Mouse (Mus musculus): Measurements from ENCODE around the gene E130308A19Rik. TPM values are rescaled to one million over a fixed set of nuclear protein-coding genes. Genes with fewer than 3 reads are reported as not detected.

Gene E130308A19Rik
- polyA plus RNA-seq, 1 experiment from 2014 or later, result 25.1 TPM

DNA sequence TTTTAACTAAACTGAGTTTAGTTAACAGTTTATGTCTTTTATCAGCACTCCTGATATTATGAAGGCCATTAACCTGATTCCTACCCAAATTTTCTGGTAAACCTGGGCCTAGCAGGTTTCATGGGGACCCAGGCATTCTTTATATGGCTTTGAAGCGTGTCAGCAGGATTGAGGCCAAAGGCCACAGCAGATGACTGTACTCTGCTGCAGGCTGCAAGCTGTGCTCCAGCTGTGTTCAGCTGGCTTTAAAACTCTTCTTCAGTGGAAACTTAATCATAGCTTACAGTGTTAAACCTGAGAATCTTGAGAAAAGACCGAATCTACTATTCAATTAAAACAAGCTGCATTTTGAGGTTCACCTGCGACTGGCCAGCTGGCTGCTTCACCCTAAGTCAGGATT, 71.9 kb downstream of the E130308A19Rik start:
- 38% methylated on average over 3 of the region's 3 CpGs for WGBS
- Histone ChIP-seq H3K9me3 (no peaks in the 10 kb centered on the region), H3K36me3 (no peaks in the 10 kb centered on the region), H3K27me3 (no peaks in the 10 kb centered on the region), H3K27ac (no peak overlapping the region), H3K4me1 (0 out of 2 replicates have a peak, but pooled peaks cover 4% of the 10 kb centered on the region), H3K9ac (no peak overlapping the region), H3K4me2 (replicated peaks) (no peak overlapping the region), H3K4me3 (no peak overlapping the region)
- ATAC-seq (ENCODE audit: low FRiP score, low read depth), result no peak

DNA sequence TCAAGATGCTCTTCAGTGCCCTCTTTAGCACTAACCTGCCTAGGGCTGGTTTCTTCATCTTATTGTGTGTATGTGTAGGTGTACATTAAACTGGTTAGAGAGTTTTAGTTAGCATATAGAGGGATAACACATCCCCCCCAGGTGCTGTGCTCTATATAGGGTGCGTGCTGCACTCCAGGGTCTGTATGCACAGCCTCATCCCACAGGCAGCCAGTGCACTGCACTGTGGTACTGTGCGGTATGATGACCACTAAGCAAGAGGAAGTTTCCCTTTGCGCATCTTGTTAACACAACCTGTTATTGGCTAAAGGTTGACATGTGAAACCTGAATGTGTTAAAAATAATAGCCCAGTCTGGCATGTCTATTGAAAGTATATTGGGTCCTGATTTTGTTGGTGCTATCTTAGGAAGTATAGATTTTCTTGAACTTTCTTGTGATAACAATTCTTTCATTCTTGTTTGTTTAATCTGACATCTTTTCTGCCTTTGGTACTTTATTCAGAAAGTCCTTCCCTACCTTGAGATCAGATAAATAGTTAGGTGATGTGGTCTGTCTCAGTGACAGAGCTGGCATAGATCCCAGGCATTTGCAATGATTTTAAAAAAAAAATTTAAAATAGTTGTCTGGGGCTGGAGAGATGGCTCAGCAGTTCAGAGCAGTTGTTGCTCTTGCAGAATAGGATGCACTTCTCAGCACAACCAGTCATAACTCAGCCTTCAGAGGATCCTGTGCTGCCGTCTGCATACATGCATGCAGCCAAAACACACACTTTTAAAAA, 73.2 kb downstream of the E130308A19Rik start:
- Histone ChIP-seq H3K4me2 (replicated peaks) (no peak overlapping the region), H3K4me3 (no peak overlapping the region), H3K9ac (no peak overlapping the region), H3K27me3 (no peaks in the 10 kb centered on the region), H3K9me3 (no peaks in the 10 kb centered on the region), H3K27ac (no peak overlapping the region), H3K4me1 (0 out of 2 replicates have a peak, but pooled peaks cover 4% of the 10 kb centered on the region), H3K36me3 (no peaks in the 10 kb centered on the region)
- WGBS, result 82% methylated on average over 4 of the region's 4 CpGs
- ATAC-seq (ENCODE audit: low FRiP score, low read depth), result no peak

GRCm38 (mm10) chr4:59709321-59709720, 83.3 kb downstream of the E130308A19Rik start:
- H3K4me2 ChIP-seq (replicated peaks), result no peak overlapping the region
- H3K27ac ChIP-seq, result no peak overlapping the region
- H3K27me3 ChIP-seq, result no peaks in the 10 kb centered on the region
- H3K36me3 ChIP-seq, result no peaks in the 10 kb centered on the region
- H3K4me1 ChIP-seq, result peaks cover 23% of the 10 kb centered on the region
- no peak for ATAC-seq (ENCODE audit: low FRiP score, low read depth)
- H3K9ac ChIP-seq, result no peak overlapping the region
- no peaks in the 10 kb centered on the region for H3K9me3 ChIP-seq
- H3K4me3 ChIP-seq, result no peak overlapping the region
- 72% methylated on average over 5 of the region's 5 CpGs for WGBS

- Histone ChIP-seq H3K27me3 (peaks cover 7% of the 10 kb centered on the region; the same call in 1 of the 2 replicates), H3K27ac (no peak overlapping the region), H3K4me2 (replicated peaks) (no peak overlapping the region), H3K4me1 (peaks cover 25% of the 10 kb centered on the region), H3K36me3 (no peaks in the 10 kb centered on the region), H3K9me3 (no peaks in the 10 kb centered on the region), H3K9ac (no peak overlapping the region), H3K4me3 (no peak overlapping the region)
- no peak for ATAC-seq (ENCODE audit: low FRiP score, low read depth)
- 64% methylated on average over 8 of the region's 8 CpGs for WGBS
Observed at GRCm38 (mm10) chr4:59710736-59711389, 84.9 kb downstream of the E130308A19Rik start.

DNA sequence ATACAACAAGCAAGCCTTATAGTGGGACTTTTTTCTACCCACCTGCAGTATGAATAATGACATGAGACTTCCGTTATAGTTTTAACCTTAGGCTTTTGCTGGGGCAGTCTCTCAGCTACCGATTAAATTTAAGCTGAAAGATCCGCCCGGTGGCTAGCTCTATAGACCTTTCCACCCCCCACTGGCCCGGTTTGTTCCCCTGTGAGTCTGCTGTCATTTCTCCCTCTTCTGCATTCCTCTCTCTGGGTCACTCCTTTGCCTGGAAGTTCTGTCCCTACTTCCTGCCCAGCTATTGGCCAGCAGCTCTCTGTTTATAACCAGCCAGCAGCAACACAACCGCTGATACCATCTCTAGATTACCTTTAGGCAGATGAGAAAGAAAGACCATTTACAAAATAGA, 86.4 kb downstream of the E130308A19Rik start:
- no peaks in the 10 kb centered on the region for H3K9me3 ChIP-seq
- WGBS, result 65% methylated on average over 6 of the region's 6 CpGs
- H3K9ac ChIP-seq, result no peak overlapping the region
- peaks cover 10% of the 10 kb centered on the region; the same call in 1 of the 2 replicates for H3K27me3 ChIP-seq
- no peak for ATAC-seq (ENCODE audit: low FRiP score, low read depth)
- peaks cover 34% of the 10 kb centered on the region for H3K4me1 ChIP-seq
- H3K36me3 ChIP-seq, result no peaks in the 10 kb centered on the region
- H3K4me3 ChIP-seq, result no peak overlapping the region
- no peak overlapping the region for H3K4me2 ChIP-seq (replicated peaks)
- H3K27ac ChIP-seq, result no peak overlapping the region

DNA sequence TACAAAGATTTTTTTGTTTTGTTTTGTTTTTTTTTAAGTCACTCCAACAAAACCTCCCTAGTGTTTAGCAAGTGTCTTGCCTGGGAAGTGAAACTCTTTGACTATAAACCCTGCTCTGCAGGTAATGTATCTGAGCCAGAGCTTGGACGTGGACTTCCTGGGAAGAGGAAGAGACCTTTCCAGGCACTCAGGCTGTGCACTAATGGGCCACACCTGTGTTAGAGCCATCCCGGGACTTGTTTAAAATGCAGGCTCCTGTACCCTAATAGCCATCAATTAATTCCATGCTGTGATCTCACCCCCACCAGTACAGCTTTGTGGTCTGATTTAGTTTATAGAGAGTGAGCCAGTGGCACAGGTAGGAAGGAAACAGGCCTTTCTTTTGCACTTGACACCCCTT, 86.9 kb downstream of the E130308A19Rik start:
- Histone ChIP-seq H3K9ac (no peak overlapping the region), H3K36me3 (no peaks in the 10 kb centered on the region), H3K4me1 (peaks cover 35% of the 10 kb centered on the region), H3K9me3 (no peaks in the 10 kb centered on the region), H3K27me3 (peaks cover 10% of the 10 kb centered on the region; the same call in 1 of the 2 replicates), H3K4me3 (no peak overlapping the region), H3K4me2 (replicated peaks) (no peak overlapping the region), H3K27ac (no peak overlapping the region)
- no peak for ATAC-seq (ENCODE audit: low FRiP score, low read depth)
- WGBS, result 10% methylated on average over 2 of the region's 2 CpGs

DNA sequence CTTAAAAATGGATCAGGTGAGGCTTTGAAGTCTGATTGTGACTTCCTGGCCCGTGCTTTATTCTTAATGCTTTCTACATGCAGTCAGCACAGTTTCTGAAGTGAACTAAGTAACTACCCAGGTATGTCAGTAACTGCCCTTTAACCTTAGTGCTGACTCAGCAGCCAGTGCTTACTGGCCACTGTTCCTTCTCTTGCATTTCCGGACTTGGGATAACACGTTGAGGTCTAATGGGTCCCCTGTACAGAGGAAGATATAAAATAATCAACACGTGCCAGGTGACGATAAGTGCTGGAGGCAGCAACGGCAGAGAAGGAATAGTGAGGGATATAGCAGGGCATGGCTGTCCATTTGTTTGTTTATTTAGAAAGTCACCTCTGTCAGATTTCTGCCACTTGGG, 88.5 kb downstream of the E130308A19Rik start:
- Histone ChIP-seq H3K27ac (no peak overlapping the region), H3K4me2 (replicated peaks) (no peak overlapping the region), H3K4me3 (no peak overlapping the region), H3K4me1 (peaks cover 42% of the 10 kb centered on the region), H3K9me3 (no peaks in the 10 kb centered on the region), H3K36me3 (no peaks in the 10 kb centered on the region), H3K27me3 (peaks cover 10% of the 10 kb centered on the region; the same call in 1 of the 2 replicates), H3K9ac (no peak overlapping the region)
- WGBS, result 48% methylated on average over 6 of the region's 6 CpGs
- ATAC-seq (ENCODE audit: low FRiP score, low read depth), result no peak

GRCm38 (mm10) chr4:59714926-59715325, 88.9 kb downstream of the E130308A19Rik start:
- Histone ChIP-seq H3K9ac (no peak overlapping the region), H3K4me3 (no peak overlapping the region), H3K27me3 (peaks cover 10% of the 10 kb centered on the region; the same call in 1 of the 2 replicates), H3K4me2 (replicated peaks) (no peak overlapping the region), H3K36me3 (peaks cover 3% of the 10 kb centered on the region), H3K4me1 (peaks cover 42% of the 10 kb centered on the region), H3K27ac (no peak overlapping the region), H3K9me3 (no peaks in the 10 kb centered on the region)
- ATAC-seq (ENCODE audit: low FRiP score, low read depth), result no peak
- 77% methylated on average over 7 of the region's 7 CpGs for WGBS

DNA sequence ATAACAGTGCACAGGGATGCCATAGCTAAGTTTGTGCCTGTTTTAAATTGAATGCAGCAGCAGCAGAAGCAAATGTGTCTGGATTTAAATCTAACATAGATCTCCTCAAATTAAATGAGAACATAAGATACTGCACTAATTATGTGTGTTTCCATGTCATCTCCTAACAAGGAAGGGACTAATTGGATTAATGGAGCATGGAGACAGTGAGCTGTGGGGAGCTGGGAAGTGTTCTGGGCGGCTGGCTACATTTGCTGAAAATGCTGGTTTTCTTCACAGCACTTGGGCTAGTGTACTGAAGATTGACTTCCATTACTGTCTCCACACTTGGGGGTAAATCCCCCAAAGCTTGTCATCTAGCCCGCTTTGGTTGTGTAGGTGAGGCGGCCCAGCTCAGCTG, 89.5 kb downstream of the E130308A19Rik start:
- peaks cover 10% of the 10 kb centered on the region; the same call in 1 of the 2 replicates for H3K27me3 ChIP-seq
- H3K9ac ChIP-seq, result no peak overlapping the region
- H3K4me3 ChIP-seq, result no peak overlapping the region
- 85% methylated on average over 3 of the region's 3 CpGs for WGBS
- H3K27ac ChIP-seq, result no peak overlapping the region
- no peaks in the 10 kb centered on the region for H3K9me3 ChIP-seq
- H3K4me2 ChIP-seq (replicated peaks), result no peak overlapping the region
- peaks cover 42% of the 10 kb centered on the region for H3K4me1 ChIP-seq
- peaks cover 9% of the 10 kb centered on the region for H3K36me3 ChIP-seq
- no peak for ATAC-seq (ENCODE audit: low FRiP score, low read depth)

DNA sequence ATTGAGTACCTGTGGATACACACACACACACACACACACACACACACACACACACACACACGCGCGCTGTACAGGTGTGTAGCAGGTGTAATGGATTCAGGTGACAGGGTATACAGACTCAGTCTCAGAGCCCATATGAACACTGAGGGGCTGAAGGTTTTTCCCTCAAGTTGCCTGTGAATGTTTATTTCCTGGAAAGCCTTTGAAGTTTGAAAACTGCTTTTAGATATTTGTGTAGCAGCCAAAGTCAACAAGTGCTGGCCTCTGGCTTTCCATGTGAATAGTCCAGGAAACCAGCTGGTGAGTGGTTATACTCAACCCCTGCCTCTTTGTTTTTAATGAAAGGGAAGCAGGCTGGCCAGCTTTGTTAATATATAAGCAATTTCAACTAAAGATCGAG, 91.3 kb downstream of the E130308A19Rik start:
- Histone ChIP-seq H3K9ac (no peak overlapping the region), H3K4me3 (no peak overlapping the region), H3K27ac (no peak overlapping the region), H3K27me3 (peaks cover 10% of the 10 kb centered on the region; the same call in 1 of the 2 replicates), H3K9me3 (no peaks in the 10 kb centered on the region), H3K36me3 (peaks cover 9% of the 10 kb centered on the region), H3K4me2 (replicated peaks) (no peak overlapping the region), H3K4me1 (peaks cover 36% of the 10 kb centered on the region)
- no peak for ATAC-seq (ENCODE audit: low FRiP score, low read depth)
- 58% methylated on average over 4 of the region's 4 CpGs for WGBS

DNA sequence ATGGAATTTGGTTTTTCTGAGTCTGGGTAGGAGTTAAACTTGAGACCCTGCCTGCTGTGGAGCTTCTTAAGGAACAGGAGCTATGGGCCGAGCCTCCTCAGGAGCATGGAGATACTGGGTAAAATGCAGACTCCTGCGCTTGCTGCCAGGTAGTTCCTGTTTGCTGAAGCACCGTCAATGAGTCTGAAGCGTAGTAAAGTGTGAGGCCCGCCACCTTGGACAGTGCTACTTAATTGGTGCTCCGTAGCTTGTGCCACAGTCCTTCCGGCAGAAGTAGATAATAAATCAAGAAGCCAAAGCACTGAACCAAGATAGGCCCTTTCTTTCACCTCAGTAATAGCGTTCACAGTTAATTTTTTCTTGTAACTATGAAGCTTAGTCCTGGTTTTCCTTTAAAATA, 92.5 kb downstream of the E130308A19Rik start:
- 48% methylated on average over 8 of the region's 8 CpGs for WGBS
- Histone ChIP-seq H3K27ac (no peak overlapping the region), H3K9ac (no peak overlapping the region), H3K27me3 (peaks cover 10% of the 10 kb centered on the region; the same call in 1 of the 2 replicates), H3K4me2 (replicated peaks) (no peak overlapping the region), H3K9me3 (no peaks in the 10 kb centered on the region), H3K4me3 (no peak overlapping the region), H3K36me3 (peaks cover 9% of the 10 kb centered on the region), H3K4me1 (peaks cover 24% of the 10 kb centered on the region)
- no peak for ATAC-seq (ENCODE audit: low FRiP score, low read depth)

DNA sequence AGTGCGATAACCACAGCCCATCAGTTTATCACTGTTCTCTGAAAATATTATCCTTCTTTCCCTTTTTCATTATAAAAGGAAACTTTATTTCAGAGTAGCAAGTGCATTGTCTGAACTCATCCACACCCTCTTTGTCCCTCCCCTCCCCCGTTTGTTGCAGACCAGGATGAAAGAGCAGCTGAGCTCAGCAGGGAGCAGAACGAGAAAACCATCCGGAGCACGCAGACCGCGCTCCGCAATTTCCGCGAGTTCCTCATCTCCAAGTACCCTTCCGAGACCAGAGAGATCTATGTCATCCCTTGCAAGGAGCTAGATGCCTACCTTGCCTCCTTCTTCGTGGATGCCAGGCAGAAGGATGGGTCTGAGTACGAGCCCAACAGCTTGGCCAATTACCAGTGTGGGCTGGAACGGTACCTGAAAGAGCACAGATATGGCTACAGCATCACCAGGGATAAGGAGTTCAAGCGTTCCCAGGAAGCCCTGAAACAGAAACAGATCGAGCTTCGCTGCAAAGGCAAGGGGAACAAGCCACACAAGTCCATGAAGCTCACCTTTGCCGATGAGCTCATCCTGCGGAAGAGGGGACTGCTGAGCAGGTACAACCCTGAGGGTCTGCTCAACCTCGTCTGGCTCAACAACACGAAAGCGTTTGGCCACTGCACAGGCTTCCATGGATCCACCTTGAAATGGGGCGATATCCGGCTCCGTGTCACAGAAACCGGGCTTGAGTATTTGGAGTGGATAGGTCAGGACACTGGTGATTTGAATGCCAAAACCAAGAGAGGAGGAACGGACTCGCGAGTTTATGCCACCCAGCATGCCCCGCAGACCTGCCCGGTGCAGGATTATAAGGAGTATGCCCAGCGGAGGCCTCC, 93.7 kb downstream of the E130308A19Rik start:
- WGBS, result 84% methylated on average over 32 of the region's 32 CpGs
- no peak for ATAC-seq (ENCODE audit: low FRiP score, low read depth)
- peaks cover 10% of the 10 kb centered on the region; the same call in 1 of the 2 replicates for H3K27me3 ChIP-seq
- H3K36me3 ChIP-seq, result peaks cover 9% of the 10 kb centered on the region
- H3K4me1 ChIP-seq, result peaks cover 17% of the 10 kb centered on the region
- no peaks in the 10 kb centered on the region for H3K9me3 ChIP-seq
- H3K4me2 ChIP-seq (replicated peaks), result no peak overlapping the region
- no peak overlapping the region for H3K9ac ChIP-seq
- no peak overlapping the region for H3K27ac ChIP-seq
- H3K4me3 ChIP-seq, result no peak overlapping the region

All from limb, embryonic 13.5 days (tissue).